Mouse (Mus musculus) small intestine, adult 2 months (tissue): ENCODE data around the gene Mid1.
"Not testable (repeated sequence)": the region's sequence is repeated elsewhere in the genome, so short reads cannot be mapped to it uniquely, and the experiment has no call there.

Source experiments
- CTCF ChIP-seq: fragments of 200-500 bp; IDR thresholded peaks from 2 replicates; pipeline ENCODE4 v1.5.1; 2012; ENCODE audit warnings: low read depth, mild to moderate bottlenecking, control low read depth, inconsistent platforms, low read length, moderate library complexity, mixed read lengths; ENCODE audit not compliant: insufficient replicate concordance, insufficient read length; ENCODE audit errors: extremely low read depth
- POLR2A ChIP-seq: fragments of 200-500 bp; IDR thresholded peaks from 2 replicates; pipeline ENCODE4 v1.6.1; 2012; ENCODE audit warnings: low read depth, mild to moderate bottlenecking, control low read depth, inconsistent platforms, low read length, moderate library complexity

DNA sequence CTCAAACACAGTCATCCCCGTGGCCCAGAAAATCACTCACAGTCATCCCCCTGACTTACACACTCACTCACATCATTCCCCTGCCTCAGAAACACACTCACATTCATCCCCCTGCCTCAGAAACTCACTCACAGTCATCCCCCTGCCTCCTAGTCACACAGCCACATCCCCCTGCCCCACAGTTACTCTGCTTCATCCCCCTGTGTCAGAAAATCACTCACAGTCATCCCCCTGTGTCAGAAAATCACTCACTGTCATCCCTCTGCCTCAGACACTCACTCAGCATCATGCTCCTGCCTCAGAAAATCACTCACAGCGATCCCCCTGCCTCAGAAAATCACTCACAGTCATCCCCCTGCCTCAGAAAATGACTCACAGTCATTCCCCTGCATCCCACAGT, 319.2 kb downstream of the Mid1 start:
- not testable (repeated sequence) for TF ChIP-seq CTCF, POLR2A
